Mouse (Mus musculus) left cerebral cortex, adult 2 months (tissue): Measurements from ENCODE around the gene Lgals4. TPM values are rescaled to one million over a fixed set of nuclear protein-coding genes. Genes with fewer than 3 reads are reported as not detected.

Experiments
- DNase-seq, 2 experiments: peaks; one replicate each; pipeline ENCODE4 v3.0.0; 2021 to 2022; ENCODE audit warnings: low spot score in 2 of 2, mixed read lengths in 1 of 2; ENCODE audit errors: extremely low spot score in 1 of 2
- H3K27ac ChIP-seq: fragments of 200-600 bp; 2 replicates; pipeline ENCODE4 v1.8.1; 2022
- H3K4me3 ChIP-seq: fragments of 200-600 bp; 2 replicates; pipeline ENCODE4 v1.8.1; 2022
- CTCF ChIP-seq: fragments of 200-600 bp; IDR thresholded peaks from 2 replicates; pipeline ENCODE4 v1.8.1; 2022; ENCODE audit warnings: antibody characterized with exemption, mild to moderate bottlenecking, moderate library complexity
- intact Hi-C: fragments of 180-260 bp; cut with DNase I; formaldehyde crosslinking; loops from one replicate; pipeline ENCODE4 v1.15.1; 2025
- long read RNA-seq, 2 experiments: library from polyadenylated mRNA; stranded (forward); transcript quantifications; one replicate each; pipeline ENCODE4 v2.0.0; 2021; ENCODE audit warnings: borderline mapping rate in 2 of 2
- total RNA-seq, 2 experiments: library from RNA; stranded (reverse); gene quantifications; 2 replicates each; pipeline ENCODE4 v1.2.3; 2021

The Lgals4 gene
- 1 to 10 TPM; 2.6 to 2.9 TPM for total RNA-seq
- long read RNA-seq, experiment 1: 0 reads
- long read RNA-seq, experiment 2: 0 reads

DNA sequence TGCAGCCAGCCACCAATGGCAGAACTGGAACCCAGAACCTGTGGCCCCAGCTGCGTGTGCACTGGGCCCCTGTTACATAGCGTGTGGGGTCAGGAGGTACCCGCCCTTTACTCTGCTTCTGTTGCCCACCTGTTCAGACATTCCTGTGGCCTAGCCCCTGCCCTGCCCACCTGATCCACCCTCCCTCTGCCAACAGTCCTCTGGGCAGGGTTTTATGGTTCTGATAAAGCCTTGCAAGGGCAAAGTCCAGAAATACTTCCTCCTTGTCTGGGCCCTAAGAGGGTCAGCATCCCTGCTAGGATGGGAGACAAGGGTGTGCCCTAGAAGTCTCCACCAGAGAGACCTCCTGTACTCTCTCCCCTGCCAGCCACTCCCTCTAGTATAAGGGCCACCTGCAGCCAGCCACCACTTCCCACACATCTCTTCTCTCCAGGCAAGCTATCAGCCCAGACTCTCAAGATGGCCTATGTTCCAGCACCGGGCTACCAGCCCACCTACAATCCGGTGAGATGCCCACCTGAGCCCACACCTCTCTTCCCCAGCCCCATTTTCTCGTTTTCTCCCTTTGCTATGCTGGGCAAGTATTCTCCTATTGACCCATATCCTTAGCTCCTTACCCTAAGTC is at the start of gene Lgals4:
Gene Lgals4 (plus strand): TSS at position 132 of the 625 bp plus-strand sequence.
- Histone ChIP-seq H3K4me3 (no peak within 1 kb of the TSS), H3K27ac (no peak within 1 kb of the TSS)
- intact Hi-C loops: no loop called here
- TF ChIP-seq CTCF: no peak
- no peak for DNase-seq

DNA sequence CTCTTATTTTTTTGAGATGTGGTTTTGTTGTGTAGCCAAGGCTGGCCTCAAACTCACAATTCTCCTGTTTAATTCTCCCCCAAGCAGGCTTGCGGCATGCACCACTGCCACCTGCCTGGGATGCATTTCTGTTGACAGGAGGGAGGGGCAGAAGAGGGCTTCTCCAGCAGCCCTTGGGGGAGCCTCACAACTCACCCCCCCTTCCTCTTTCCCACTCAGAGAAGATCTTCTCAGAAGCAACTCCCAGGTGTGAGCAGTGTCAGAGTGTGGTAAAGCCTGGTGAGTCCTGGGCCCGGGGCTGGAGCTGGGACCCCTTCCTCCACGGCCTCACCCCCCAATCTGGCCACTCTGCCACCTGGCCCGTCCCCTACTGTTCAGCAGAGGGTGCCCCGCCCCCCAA is 48.5 kb upstream of the Lgals4 start:
- DNase-seq: no peak
- H3K4me3 ChIP-seq: no peak overlapping the region
- no peak overlapping the region for H3K27ac ChIP-seq
- TF ChIP-seq CTCF: no peak
- intact Hi-C loops: no loop called here

DNA sequence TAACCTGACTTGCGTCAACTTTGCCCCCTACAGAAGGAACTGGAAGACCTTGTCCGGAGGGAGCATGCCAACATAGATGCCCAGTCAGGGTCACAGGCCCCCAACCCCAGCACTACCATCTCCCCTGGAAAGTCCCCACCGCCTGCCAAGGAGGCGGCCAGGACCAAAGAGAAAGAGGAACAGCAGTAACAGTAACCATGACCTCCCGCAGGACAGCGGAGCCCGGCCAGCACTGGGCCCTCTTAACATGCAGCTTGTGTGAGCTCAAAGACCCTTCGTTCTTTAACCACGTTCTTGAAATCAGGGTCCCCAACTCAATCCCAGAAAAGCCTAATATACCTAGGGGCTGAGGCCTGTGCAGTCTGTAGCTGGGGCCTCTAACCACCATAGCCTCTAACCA is 45.8 kb upstream of the Lgals4 start:
- Histone ChIP-seq H3K27ac (no peak overlapping the region), H3K4me3 (no peak overlapping the region)
- intact Hi-C loops: no loop called here
- DNase-seq: no peak
- TF ChIP-seq CTCF: no peak

DNA sequence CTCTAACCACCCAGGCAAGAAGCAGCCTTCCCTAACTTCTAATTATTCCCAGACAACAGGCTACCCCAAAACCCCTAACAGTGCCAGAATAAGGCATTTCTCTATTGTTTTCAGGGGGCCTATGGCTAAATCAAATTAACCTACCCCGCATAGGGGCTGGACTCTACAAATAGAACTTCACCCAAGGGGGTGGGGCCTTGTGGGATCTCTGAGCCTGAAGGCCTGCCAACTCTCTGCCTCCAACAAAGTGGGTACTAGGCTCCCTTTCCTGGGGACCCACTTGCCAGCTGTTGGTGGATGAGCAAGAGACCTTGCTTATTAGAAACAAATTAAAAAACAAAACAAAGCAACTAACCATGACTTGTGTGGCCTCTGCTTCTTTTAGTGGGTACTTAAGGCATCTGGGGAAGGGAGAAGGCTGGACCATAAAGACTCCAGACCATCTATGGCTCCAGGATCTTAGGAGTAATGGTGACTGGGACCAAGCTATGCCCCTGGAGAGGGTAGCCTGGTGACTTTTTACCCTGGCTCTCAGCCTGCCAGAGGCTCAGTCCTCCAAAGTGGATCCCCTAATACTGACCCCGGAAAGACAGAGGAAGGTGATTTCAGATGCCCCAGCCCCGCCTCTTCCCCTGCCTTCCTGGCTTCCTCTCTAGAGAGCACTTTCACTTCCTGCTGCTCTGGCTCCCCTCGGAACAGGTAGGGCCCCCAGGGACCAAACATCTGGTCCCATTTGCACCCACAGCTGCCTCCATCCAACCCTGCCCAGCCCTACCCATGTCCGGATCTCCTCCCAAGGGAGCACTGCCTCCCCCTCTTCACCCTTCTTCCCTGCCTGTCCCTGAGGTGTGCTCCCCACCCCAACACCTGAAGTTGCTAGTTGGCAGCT is 45.1 kb upstream of the Lgals4 start, which contains the start of gene Rinl:
Gene Rinl (plus strand): TSS at position 663 of the 889 bp plus-strand sequence.
- intact Hi-C loops: no loop called here

DNA sequence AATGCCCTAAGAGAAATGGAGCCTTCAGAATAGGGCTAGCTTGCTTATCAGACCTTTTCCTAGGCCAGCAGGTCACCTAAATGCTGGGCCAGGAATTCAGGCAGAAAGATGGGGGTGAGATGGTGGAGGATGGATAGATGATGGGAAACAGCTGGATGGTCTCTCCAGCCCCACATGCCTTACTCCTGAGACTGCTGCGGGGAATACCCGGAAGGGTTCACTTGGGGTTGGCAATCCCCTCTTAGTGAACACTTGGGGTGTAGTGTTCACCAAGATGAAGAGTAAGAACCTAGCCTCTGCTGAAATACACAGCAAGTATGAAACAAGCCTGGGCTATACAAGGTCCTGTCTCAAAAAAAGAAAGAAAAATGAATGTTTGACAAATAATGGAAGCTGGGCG is 44.4 kb upstream of the Lgals4 start:
- intact Hi-C loops: no loop called here
- DNase-seq: no peak
- Histone ChIP-seq H3K27ac (no peak overlapping the region), H3K4me3 (no peak overlapping the region)
- TF ChIP-seq CTCF: no peak

More for the DNA sequence above, 45.1 kb upstream of the Lgals4 start, which contains the start of gene Rinl:
- DNase-seq: no peak
- Histone ChIP-seq H3K4me3 (no peak within 1 kb of the TSS), H3K27ac (no peak within 1 kb of the TSS)
- no peak for TF ChIP-seq CTCF

DNA sequence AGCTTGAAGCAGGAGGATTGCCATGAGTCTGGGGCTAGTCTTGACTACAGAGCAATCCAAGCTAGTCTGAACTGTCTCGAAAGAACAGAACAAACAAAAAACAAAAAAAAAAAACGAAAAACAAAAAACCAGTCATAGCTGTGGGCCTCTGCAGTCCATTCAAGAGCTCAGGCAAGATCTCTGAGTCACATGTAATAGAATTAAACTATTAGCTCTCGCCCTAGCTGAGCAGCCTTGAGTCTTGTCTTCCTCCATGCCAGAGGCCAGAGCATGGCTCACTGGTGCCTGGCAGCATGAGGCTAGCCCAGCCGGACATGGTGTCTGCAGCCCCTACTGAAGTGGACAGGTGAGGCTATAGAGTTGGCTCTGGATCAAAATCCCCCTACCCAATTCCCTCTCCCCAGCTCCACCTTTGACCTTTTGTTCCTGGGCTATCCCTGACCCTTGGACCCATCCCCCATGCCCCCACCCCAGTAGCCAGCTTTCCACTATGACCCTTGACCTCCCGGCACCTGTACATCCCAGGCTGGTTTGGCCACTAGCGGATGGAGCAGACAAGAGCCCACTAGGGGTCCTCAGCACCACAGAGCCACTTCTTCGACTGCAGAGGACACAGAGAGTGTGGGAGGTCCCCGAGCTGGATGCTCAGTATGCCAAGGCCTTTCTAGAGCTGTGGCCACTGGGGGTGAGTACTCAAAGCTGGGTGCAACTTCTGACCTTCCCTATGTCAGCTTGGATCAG is 43.4 kb upstream of the Lgals4 start:
- H3K27ac ChIP-seq: no peak overlapping the region
- intact Hi-C loops: no loop called here
- TF ChIP-seq CTCF: peak; percentile 4

DNA sequence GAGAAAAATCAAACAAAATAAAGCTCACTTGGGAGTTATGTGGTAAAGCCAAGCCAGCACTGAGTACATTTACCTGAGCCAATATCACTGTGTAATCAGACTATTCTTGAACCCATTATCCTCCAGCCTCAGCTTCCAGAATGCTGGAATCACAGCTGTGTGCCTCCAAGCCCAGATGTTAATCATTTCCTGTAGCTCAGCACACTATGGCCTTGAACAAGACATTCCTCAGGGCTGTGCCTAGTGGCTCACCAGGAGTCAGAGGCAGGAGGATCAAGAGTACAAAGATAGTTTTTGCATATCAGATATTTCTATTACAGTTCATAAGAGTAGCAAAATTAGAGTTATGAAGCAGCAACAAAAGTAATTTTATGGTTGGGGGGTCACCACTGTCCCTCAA is 41.9 kb upstream of the Lgals4 start:
- Histone ChIP-seq H3K4me3 (no peak overlapping the region), H3K27ac (no peak overlapping the region)
- no peak for TF ChIP-seq CTCF
- DNase-seq: no peak
- intact Hi-C loops: no loop called here

More for the DNA sequence above, 43.4 kb upstream of the Lgals4 start:
- no peak overlapping the region for H3K4me3 ChIP-seq
- DNase-seq: no peak

DNA sequence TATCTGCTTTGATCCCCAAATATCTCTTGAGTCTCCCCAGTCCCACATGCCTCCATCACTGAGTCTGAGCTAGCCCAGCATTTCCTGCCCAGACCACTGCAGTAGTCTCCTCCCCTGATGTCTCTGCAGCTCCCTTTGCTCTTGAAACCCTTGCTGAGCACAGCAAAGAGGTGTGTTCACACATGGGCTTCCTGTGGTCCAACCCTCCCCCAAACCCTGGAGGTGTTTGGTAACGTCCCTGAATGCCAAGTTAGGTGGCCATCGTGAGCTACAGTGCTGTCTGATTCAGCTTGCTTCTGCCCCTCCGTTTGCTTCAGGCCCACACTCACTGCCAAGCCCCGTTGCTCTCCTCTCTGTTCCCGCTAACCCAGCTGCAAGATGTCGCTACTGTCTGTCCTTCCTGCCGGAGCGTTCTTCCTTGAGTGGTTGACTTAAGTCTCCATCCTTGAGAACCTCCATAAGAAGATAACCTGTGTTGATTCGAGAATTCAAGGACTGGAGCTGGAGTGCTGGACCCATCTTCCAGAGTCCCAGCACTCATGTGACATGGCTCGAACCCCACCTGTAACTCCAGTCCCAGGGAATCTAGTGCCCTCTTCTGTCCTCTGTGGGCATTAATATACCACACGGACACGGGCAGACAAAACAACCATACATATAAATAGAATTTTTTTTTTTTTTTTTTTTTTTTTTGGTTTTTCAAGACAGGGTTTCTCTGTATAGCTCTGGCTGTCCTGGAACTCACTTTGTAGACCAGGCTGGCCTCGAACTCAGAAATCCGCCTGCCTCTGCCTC is 41.1 kb upstream of the Lgals4 start:
- intact Hi-C loops: no loop called here
- no peak overlapping the region for H3K27ac ChIP-seq
- DNase-seq: no peak
- no peak; the same call in 1 of the 2 replicates for TF ChIP-seq CTCF
- H3K4me3 ChIP-seq: no peak overlapping the region

DNA sequence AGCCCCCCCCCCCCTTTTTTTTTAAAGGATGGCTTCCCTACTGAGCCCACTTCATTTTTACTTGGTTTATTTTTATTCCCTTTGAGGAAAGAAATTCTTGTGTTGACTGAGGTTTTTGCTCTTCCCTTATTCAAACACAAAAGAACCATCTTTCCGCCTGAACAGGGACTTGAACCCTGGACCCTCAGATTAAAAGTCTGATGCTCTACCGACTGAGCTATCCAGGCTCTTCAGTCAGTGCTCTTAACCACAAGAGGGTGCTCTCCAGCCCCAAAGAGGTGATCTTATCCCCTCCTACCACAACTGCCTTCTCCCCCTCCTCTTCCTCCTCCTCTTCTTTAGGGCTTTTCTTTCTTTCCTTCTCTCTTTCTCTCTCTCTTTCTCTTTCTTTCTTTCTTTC is 39.8 kb upstream of the Lgals4 start:
- Histone ChIP-seq H3K27ac (no peak overlapping the region), H3K4me3 (no peak overlapping the region)
- peak; percentile 52 for TF ChIP-seq CTCF
- DNase-seq: no peak
- intact Hi-C loops: no loop called here

DNA sequence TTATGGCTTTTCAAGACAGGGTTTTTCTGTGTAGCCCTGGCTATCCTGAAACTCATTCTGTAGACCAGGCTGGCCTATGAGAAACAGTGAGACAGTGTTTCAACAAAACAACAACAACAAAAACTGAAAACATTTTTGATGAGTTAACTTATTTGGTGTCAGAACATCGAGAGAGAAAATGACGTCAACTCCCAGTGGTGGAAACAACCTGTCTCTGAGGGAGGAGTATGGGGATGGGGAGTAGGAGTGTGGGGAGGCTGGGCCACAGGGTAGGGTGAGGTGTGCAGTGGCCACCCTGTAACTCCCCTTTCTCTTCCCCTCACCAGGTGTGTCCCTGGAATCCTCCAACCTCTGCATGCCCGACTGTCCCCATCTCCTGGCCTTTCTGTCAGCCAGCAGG is 39.2 kb upstream of the Lgals4 start:
- Histone ChIP-seq H3K4me3 (no peak overlapping the region), H3K27ac (no peak overlapping the region)
- intact Hi-C loops: no loop called here
- TF ChIP-seq CTCF: no peak
- no peak for DNase-seq

DNA sequence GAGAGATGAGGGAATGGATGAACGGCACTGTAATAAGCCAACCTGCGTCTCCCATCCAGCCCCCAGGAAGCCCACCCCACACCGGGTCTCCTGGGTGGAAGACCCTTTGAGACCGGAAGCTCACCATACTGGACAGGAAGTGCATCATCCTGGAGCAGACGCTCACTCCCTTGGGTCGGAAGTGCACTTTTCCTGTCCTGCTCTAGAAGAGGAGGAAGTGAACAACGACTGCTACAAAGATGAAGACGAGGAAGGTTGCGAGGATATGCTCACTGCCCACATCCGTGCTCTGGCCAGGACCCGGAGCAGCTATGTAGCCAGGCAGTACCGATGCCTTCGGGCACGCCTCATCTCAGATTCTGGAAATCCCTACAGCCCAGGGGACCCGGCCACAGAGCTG is 37.8 kb upstream of the Lgals4 start:
- DNase-seq: no peak
- H3K27ac ChIP-seq: no peak overlapping the region
- intact Hi-C loops: loop anchor here (2.0 to 5.0 kb wide), 3 partner anchors 71 to 241 kb away; partner anchors contain the start of gene Actn4
- H3K4me3 ChIP-seq: no peak overlapping the region
- TF ChIP-seq CTCF: no peak
